Mouse (Mus musculus): ENCODE data around the gene Tmem95. TPM values are rescaled to one million over a fixed set of nuclear protein-coding genes. Genes with fewer than 3 reads are reported as not detected.
"Not testable (repeated sequence)": the region's sequence is repeated elsewhere in the genome, so short reads cannot be mapped to it uniquely, and the experiment has no call there.

Tmem95 gene
- polyA plus RNA-seq, 1 experiment from 2014 or later: not detected

- Histone ChIP-seq H3K36me3 (peaks cover 60% of the 10 kb centered on the region), H3K4me2 (0 out of 2 replicates have a peak overlapping the region, but pooled peaks have one; percentile 98), H3K4me1 (replicated peaks) (peaks cover 47% of the 10 kb centered on the region)
- H3K9me3 ChIP-seq (replicated peaks); H3K27me3 ChIP-seq (replicated peaks); ATAC-seq (ENCODE audit: insufficient number of reproducible peaks, low FRiP score); H3K27ac ChIP-seq (ENCODE audit: poor library complexity, severe bottlenecking); H3K4me3 ChIP-seq; H3K9ac ChIP-seq: not testable (repeated sequence)
- WGBS: 54% methylated on average over 7 of the region's 7 CpGs
Observed at GRCm38 (mm10) chr11:69916652-69917378, 39.0 kb upstream of the Tmem95 start.

GRCm38 (mm10) chr11:69915667-69916627 is 38.1 kb upstream of the Tmem95 start:
- Histone ChIP-seq H3K9me3 (replicated peaks) (no peaks in the 10 kb centered on the region), H3K4me2 (peak overlapping the region; percentile 98), H3K36me3 (peaks cover 69% of the 10 kb centered on the region), H3K4me1 (replicated peaks) (peaks cover 47% of the 10 kb centered on the region), H3K4me3 (peak overlapping the region; percentile 92), H3K27ac (ENCODE audit: poor library complexity, severe bottlenecking) (peak overlapping the region; percentile 6; the same call in 1 of the 2 replicates), H3K27me3 (replicated peaks) (no peaks in the 10 kb centered on the region), H3K9ac (0 out of 2 replicates have a peak overlapping the region, but pooled peaks have one; percentile 3)
- 53% methylated on average over 5 of the region's 5 CpGs for WGBS
- peak; percentile 23; the same call in 1 of the 2 replicates for ATAC-seq (ENCODE audit: insufficient number of reproducible peaks, low FRiP score)

- H3K4me2 ChIP-seq: peak overlapping the region; percentile 98
- ATAC-seq (ENCODE audit: insufficient number of reproducible peaks, low FRiP score): no peak
- H3K27ac ChIP-seq (ENCODE audit: poor library complexity, severe bottlenecking): no peak overlapping the region
- peaks cover 79% of the 10 kb centered on the region for H3K36me3 ChIP-seq
- H3K4me3 ChIP-seq: peak overlapping the region; percentile 92
- H3K9me3 ChIP-seq (replicated peaks): no peaks in the 10 kb centered on the region
- 34% methylated on average over 9 of the region's 9 CpGs for WGBS
- H3K4me1 ChIP-seq (replicated peaks): peaks cover 47% of the 10 kb centered on the region
- peak overlapping the region; percentile 93 for H3K9ac ChIP-seq
- no peaks in the 10 kb centered on the region for H3K27me3 ChIP-seq (replicated peaks)
Observed at GRCm38 (mm10) chr11:69914917-69915430, 37.2 kb upstream of the Tmem95 start.

- H3K36me3 ChIP-seq: peaks cover 85% of the 10 kb centered on the region
- peak overlapping the region; percentile 98 for H3K4me2 ChIP-seq
- peak overlapping the region; percentile 93 for H3K9ac ChIP-seq
- no peak for ATAC-seq (ENCODE audit: insufficient number of reproducible peaks, low FRiP score)
- H3K27me3 ChIP-seq (replicated peaks): no peaks in the 10 kb centered on the region
- H3K9me3 ChIP-seq (replicated peaks): no peaks in the 10 kb centered on the region
- peak overlapping the region; percentile 92 for H3K4me3 ChIP-seq
- H3K4me1 ChIP-seq (replicated peaks): peaks cover 43% of the 10 kb centered on the region
- peak overlapping the region; percentile 84 for H3K27ac ChIP-seq (ENCODE audit: poor library complexity, severe bottlenecking)
- 2% methylated on average over 17 of the region's 17 CpGs for WGBS
Observed at GRCm38 (mm10) chr11:69914372-69914764, 36.5 kb upstream of the Tmem95 start.

GRCm38 (mm10) chr11:69913554-69914371 is 35.9 kb upstream of the Tmem95 start, which contains the start of gene Gps2:
Gps2 (plus strand) TSS chr11:69913888.
- H3K4me1 ChIP-seq (replicated peaks): peaks cover 37% of the 10 kb centered on the region
- peak within 1 kb of the TSS; percentile 93 for H3K9ac ChIP-seq
- H3K27me3 ChIP-seq (replicated peaks): no peaks in the 10 kb centered on the region
- no peaks in the 10 kb centered on the region for H3K9me3 ChIP-seq (replicated peaks)
- ATAC-seq (ENCODE audit: insufficient number of reproducible peaks, low FRiP score): peak; percentile 88
- peaks cover 86% of the 10 kb centered on the region for H3K36me3 ChIP-seq
- 1% methylated on average over 61 of the region's 61 CpGs for WGBS
- H3K4me3 ChIP-seq: peak within 1 kb of the TSS; percentile 92
- peak within 1 kb of the TSS; percentile 98 for H3K4me2 ChIP-seq
- H3K27ac ChIP-seq (ENCODE audit: poor library complexity, severe bottlenecking): peak within 1 kb of the TSS; percentile 84

- no peak for ATAC-seq (ENCODE audit: insufficient number of reproducible peaks, low FRiP score)
- 75% methylated on average over 15 of the region's 15 CpGs for WGBS
- Histone ChIP-seq H3K27ac (ENCODE audit: poor library complexity, severe bottlenecking) (0 out of 2 replicates have a peak overlapping the region, but pooled peaks have one; percentile 84), H3K4me2 (peak overlapping the region; percentile 98), H3K36me3 (peaks cover 86% of the 10 kb centered on the region), H3K4me1 (replicated peaks) (peaks cover 30% of the 10 kb centered on the region), H3K4me3 (peak overlapping the region; percentile 92), H3K9me3 (replicated peaks) (no peaks in the 10 kb centered on the region), H3K27me3 (replicated peaks) (no peaks in the 10 kb centered on the region), H3K9ac (peak overlapping the region; percentile 93)
Observed at GRCm38 (mm10) chr11:69912716-69913530, 35.1 kb upstream of the Tmem95 start.

GRCm38 (mm10) chr11:69911701-69912100 is 33.9 kb upstream of the Tmem95 start:
- Histone ChIP-seq H3K27ac (ENCODE audit: poor library complexity, severe bottlenecking) (no peak overlapping the region), H3K9me3 (replicated peaks) (no peaks in the 10 kb centered on the region), H3K4me1 (replicated peaks) (peaks cover 30% of the 10 kb centered on the region), H3K27me3 (replicated peaks) (no peaks in the 10 kb centered on the region), H3K9ac (no peak overlapping the region), H3K4me3 (no peak overlapping the region), H3K36me3 (peaks cover 86% of the 10 kb centered on the region), H3K4me2 (no peak overlapping the region)
- ATAC-seq (ENCODE audit: insufficient number of reproducible peaks, low FRiP score): no peak
- WGBS: 88% methylated on average over 6 of the region's 6 CpGs

GRCm38 (mm10) chr11:69910781-69911560 is 33.2 kb upstream of the Tmem95 start:
- no peak for ATAC-seq (ENCODE audit: insufficient number of reproducible peaks, low FRiP score)
- Histone ChIP-seq H3K27me3 (replicated peaks) (no peaks in the 10 kb centered on the region), H3K4me1 (replicated peaks) (peaks cover 25% of the 10 kb centered on the region), H3K27ac (ENCODE audit: poor library complexity, severe bottlenecking) (no peak overlapping the region), H3K36me3 (peaks cover 86% of the 10 kb centered on the region), H3K9me3 (replicated peaks) (no peaks in the 10 kb centered on the region), H3K4me3 (no peak overlapping the region), H3K9ac (no peak overlapping the region), H3K4me2 (no peak overlapping the region)
- WGBS: 93% methylated on average over 17 of the region's 17 CpGs

GRCm38 (mm10) chr11:69910177-69910576 is 32.4 kb upstream of the Tmem95 start:
- no peak overlapping the region for H3K4me2 ChIP-seq
- peaks cover 86% of the 10 kb centered on the region for H3K36me3 ChIP-seq
- 92% methylated on average over 8 of the region's 8 CpGs for whole genome bisulfite sequencing
- H3K9me3 ChIP-seq (replicated peaks): no peaks in the 10 kb centered on the region
- no peak overlapping the region for H3K9ac ChIP-seq
- no peaks in the 10 kb centered on the region for H3K27me3 ChIP-seq (replicated peaks)
- no peak overlapping the region for H3K27ac ChIP-seq (ENCODE audit: poor library complexity, severe bottlenecking)
- no peak overlapping the region for H3K4me3 ChIP-seq
- ATAC-seq (ENCODE audit: insufficient number of reproducible peaks, low FRiP score): no peak
- H3K4me1 ChIP-seq (replicated peaks): peaks cover 17% of the 10 kb centered on the region

Data from heart, embryonic 12.5 days (tissue).